Mouse (Mus musculus) embryo, embryonic 9.5 days (tissue): ENCODE data around the gene Vgll4.

Experiments
- DNase-seq: peaks from one replicate; pipeline ENCODE4 v3.0.0-alpha.2; 2017; ENCODE audit errors: extremely low spot score

The Vgll4 gene

DNA sequence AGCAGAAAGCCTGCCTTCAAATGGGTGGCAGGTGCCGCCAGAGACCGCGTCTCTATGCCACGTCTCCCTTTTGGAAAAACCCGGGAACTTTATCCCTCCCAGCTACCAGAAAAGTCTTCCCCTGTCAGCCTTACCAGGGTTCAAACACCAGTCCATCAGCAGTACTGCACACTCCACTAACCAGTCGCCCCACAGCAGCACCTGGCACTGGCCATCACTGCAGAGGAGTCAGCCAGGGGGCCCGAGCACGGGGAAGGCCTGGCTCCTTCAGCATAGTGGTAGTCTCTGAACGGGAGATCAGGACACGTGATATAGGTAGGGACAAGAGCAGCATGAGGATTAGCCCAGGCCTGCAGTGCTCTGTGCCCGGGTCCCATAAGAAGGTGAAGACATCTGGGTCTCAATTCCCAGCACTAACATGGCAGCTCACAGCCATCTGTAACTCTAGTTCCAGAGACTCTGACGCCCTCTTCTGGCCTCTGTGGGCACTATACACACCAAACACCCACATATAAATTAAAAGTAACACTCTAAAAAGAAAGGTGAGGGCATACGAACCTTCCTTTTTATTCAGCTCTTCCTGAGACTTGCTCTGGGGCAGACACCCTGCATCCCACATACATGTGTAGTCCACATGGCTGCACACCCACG, 98.7 kb downstream of the Vgll4 start:
- DNase-seq, result no peak

DNA sequence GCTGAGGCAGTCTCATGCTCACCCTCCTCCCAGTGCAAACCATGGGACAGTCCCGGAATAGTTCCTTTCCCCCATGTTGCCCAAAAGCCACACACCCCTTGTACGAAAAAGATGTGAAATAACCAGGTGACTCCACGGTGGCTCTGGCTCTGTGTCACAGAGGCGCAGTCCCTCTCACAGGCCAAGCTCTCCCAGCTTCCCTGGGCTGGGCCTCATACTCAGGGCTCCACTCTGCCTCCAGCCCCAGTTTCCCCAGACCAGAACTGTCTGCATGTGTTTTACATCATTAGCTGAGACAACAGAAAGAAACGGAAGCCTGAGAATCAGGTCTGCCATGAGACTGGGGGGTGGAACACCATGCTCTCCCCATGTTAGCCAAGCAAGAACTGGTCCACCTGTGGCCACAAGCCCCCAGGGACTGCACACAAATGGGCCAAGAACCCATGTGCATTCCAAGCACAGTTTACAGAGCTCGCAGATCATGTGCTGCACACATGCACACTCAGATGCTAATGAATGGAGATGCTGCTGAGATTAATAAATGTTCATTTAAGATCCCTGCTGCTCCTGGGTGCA, 100.2 kb downstream of the Vgll4 start:
- DNase-seq, result no peak

GRCm38 (mm10) chr6:114868656-114869055, 101.1 kb downstream of the Vgll4 start:
- no peak for DNase-seq

- DNase-seq, result no peak
Measured at GRCm38 (mm10) chr6:114866619-114867018, 103.2 kb downstream of the Vgll4 start.

DNA sequence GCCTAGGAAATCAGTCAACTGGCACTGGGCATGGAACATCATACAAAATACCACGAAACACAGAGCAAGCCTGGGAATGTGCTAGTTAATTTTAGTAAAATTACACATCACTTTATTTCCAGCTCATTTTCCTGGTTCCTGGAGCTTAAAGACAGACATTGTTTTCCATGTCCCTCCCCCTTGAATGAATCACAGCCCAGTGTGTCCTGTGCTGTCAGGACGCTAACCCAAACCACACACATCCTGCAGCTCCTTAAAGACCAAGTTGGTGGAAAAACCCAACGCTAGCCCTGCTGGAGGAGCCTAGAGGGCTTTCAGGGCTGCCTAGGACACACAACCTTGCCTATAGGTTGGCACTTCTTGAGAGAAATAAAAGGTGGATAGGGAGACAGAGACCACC, 103.7 kb downstream of the Vgll4 start:
- DNase-seq, result no peak

GRCm38 (mm10) chr6:114864421-114864820, 105.4 kb downstream of the Vgll4 start:
- DNase-seq, result no peak

DNA sequence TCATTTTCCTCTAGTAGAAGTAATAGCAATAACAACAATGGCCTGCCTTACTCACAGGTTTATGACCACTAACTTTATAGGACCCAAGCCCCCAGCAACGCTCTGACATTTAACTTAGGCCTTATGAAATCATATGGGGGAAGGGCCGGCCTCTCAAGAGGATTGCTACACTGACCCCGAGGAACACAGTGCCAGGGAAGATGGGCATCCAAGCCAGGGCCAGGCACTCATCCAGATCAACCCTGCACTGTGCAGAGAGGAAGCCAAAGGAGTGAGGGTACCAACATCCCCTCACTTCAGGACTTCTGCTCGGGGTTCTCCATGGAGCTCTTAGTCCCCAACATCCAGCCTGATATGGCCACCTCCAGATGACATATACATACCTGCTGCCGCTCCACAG, 106.3 kb downstream of the Vgll4 start:
- no peak for DNase-seq

DNA sequence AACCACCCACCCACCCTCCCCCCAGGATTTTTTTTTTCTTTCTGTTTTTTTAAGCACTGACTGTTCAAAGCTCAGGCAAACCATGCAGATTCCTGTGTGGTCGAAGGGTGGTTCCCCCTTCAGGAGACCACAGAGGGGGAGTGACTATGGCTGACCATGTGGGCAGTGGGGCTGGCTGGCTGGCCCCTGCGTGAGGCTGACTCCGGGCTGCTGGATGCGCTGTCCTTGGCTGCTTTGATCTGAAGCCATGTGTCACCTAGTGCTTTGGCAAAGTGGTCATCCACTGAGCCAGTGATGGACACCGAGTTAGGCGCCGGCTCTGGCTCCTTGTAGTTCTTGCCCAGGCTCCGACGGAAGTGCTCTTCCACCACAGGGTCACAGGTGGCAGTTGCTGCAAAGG, 107.7 kb downstream of the Vgll4 start:
- DNase-seq, result no peak

GRCm38 (mm10) chr6:114861591-114861990, 108.2 kb downstream of the Vgll4 start:
- DNase-seq, result no peak

DNA sequence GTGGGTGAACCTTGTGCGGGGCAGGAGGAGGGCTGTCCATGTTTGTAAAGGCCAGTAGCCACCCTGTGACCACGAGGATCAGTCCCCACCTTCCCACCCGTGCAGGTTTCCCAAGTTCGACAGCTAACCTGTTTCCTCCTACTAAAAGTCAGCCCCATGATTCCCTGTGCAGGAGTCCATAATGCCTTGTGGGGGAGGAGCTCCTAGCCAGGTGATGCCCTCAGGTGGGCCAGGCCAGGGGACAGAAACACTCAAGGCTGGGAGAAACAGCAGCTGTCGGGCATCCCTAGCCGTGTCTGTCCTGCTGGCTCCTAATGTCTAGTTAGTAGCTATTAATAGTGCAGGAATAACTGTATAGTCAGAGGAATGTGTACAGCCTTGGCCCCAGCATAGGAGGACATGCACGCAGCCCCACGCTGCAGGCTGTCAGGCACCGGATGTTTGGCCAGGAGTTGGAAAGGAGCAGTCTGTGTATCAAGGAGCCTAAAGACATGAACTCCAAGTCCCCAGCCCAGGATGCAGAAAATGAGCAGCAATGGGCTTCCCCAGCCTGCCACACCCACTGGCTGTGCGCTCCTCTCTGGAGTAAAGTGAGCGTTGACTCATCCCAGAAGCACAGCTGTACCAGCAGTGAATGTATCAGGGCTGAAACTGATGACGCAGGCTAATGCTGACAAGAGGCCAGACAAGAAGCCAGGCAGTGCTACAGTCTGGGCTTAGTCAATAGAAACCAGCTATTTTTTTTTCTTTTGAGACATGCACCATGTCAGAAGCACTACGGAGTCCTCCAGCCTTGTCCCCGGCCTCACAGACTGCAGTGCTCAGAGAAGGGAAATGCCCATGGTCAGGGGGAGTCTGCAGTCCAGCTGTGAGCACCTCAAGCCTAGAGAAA, 108.9 kb downstream of the Vgll4 start:
- DNase-seq, result no peak

DNA sequence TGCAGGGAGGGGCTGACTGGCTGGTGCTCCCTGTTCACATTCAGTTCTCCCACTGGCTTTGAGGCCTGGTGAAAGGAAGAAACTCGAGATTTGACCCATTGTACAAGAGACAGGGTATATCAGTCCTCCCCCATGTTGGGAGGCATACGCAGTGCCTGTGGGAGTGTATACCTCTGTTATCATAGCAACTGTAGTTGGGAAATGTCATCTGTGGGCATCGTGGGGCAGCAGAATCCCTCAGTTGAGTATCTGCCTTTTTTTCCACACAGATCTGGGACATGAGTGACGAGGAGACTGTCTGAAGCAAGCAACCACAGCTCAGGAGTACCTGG, 111.1 kb downstream of the Vgll4 start:
- DNase-seq, result no peak

- DNase-seq, result no peak
Measured at GRCm38 (mm10) chr6:114857996-114858721, 111.6 kb downstream of the Vgll4 start.

- DNase-seq, result no peak
Measured at GRCm38 (mm10) chr6:114856501-114856900, 113.3 kb downstream of the Vgll4 start.

DNA sequence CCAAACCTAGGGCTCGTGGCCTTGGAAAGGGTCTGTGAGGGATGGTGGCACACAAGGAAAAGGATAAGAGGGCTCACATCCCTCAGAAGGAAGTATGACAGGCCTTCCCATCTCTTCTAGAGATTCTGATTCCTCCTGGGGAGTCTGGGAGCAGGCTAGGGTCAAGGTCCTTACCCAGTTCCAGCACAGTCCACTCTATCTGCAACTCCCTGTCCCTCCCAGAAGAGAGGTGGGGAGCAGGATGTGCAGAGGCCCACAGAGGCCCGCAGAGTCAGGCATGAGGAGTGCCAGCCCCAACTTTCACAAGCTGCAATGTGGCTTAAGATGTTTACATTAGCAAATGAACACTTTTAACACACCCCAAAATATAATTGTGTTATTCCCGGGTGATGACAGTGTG, 114.2 kb downstream of the Vgll4 start:
- DNase-seq, result no peak

GRCm38 (mm10) chr6:114854368-114854767, 115.4 kb downstream of the Vgll4 start:
- no peak for DNase-seq

DNA sequence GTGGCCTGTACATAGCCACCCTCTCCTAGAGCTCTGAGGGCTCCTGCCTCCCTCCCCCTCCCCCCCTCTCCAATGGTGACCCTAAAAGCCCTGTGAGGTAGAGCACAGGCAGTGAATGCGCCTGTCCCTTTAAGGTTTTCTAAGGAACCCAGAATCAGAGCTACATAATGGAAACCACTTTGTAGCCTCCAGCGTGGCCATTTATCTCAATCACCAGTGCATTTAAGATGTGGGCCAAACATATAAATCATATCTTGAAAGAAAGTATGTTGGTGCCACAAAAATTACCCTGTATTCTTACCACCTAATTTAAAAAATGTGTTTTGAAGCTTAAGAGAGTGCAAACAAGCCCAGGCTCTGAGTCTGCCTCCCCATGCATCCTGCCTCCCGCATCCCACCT, 117.1 kb downstream of the Vgll4 start:
- DNase-seq, result no peak

DNA sequence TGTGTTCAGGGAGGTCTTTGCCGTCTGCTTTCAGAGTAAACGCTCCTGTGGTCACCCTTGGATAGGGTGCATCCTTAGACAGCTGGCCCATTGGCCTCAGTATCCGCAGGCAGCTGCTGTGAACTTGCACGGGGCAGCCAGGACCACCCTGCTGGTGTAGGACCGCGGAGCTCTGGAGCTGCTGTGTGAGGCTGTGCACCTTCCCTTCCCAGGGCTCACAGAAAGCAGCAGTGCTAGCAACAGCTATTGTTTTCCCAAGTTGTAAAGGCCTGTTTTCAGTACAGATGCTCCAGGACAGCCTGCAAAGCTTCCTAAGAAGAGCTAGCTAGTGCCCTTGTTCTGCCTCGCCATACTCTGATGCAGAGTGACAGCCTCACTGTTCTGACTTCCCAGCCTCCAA, 118.1 kb downstream of the Vgll4 start:
- DNase-seq, result no peak

DNA sequence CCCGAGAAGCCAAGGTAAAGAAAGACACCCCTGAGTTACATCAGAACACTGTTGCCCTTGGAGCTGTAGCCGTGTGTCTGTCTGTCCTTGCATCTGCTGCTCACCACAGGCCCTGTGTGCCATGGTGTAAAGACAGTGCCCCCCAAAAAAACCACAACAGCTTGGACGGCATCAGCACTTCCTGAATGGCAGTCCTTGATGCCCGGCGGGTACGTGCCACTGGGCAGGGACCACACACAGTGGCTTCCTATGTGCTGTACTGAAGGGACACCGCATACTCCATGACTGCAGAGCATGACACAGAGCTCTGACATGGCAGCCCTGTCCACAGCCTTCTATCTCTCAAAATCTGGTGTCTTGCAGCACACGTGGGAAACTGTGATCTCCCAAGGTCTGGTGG, 120.0 kb downstream of the Vgll4 start:
- no peak for DNase-seq

DNA sequence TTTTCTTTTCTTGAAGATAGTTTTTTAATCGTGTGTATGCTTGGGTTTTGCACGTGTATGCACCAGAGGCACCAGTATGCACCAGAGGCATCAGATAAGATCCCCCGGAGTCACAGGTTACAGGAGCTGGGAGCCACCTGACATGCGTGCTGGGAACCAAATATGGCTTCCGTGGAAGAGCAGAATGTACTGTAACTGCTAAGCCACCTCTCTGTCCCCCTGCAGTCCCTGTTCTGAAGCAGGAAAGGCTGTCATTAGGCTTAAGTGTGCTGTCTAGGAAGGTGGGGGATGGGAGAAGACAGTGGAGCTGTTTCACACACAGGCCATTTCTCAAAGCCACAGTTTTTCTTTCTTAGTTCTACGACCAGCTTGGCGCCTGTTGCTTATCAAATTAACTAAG, 121.0 kb downstream of the Vgll4 start:
- DNase-seq, result no peak

GRCm38 (mm10) chr6:114847582-114848174, 122.1 kb downstream of the Vgll4 start:
- DNase-seq, result no peak

GRCm38 (mm10) chr6:114846153-114846772, 123.5 kb downstream of the Vgll4 start:
- DNase-seq, result no peak

- no peak for DNase-seq
Measured at GRCm38 (mm10) chr6:114842863-114843262, 126.9 kb downstream of the Vgll4 start.
